Mouse (Mus musculus): ENCODE data around the gene Ifi47.
"Not testable (repeated sequence)": the region's sequence is repeated elsewhere in the genome, so short reads cannot be mapped to it uniquely, and the experiment has no call there.

Gene Ifi47

DNA sequence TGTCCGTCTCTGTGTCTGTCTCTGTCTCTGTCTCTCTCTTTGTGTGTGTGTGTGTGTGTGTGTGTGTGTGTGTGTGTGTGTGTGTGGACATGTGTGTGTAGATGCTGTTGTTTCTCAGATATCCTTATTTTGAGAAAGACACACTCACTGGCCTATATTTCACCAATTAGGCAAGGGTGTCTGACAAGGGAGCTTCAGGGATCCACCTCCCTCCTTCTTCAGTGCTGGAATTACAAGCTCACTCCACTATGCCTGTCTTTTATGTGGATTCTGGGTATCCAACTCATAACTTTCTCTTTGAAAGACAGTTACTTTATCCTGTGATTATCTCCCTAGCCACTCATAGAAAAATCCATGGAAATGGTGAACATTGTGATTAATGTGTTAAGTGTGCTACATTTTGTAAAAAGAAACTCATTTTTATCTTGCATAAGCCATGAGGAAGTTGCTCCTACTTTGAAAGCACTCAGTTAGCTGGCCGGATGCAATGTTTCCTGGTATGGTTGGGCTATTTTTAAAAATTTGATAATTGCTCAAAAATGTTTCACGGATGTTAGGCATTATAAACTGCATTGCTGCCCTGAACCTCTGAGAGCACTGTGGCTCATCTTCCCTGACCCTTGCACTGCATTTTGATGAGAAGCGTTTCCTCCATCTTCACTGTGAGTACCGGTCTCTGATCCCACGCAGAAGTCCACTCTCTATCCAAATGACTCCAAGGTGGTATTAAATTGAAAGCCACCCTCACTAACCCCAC is at the start of gene Ifi47:
Gene Ifi47, plus strand, starts transcription at position 587 of the 757 bp plus-strand sequence.
- in situ Hi-C loops (cut with MboI): not testable (repeated sequence)

DNA sequence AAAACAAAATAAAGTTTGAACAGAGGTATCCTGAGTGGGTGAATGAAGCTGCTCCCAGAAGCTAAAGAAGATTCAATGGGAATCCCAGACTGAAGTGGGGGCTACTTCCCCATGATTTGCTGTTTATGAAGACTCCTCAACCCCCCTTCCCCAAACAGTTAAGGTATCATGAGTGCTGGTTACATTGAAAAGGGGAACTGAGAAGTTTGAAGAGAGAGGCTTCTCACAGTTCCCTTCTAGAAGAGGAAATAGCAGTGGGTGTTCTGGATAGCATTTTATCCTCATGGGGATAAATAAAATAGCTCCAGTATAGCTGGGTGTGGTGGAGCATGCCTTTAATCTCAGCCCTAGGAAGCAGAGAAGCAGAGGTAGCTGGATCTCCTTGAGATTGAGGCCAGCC is 26.3 kb upstream of the Ifi47 start:
- in situ Hi-C loops (cut with MboI): not testable (repeated sequence)

DNA sequence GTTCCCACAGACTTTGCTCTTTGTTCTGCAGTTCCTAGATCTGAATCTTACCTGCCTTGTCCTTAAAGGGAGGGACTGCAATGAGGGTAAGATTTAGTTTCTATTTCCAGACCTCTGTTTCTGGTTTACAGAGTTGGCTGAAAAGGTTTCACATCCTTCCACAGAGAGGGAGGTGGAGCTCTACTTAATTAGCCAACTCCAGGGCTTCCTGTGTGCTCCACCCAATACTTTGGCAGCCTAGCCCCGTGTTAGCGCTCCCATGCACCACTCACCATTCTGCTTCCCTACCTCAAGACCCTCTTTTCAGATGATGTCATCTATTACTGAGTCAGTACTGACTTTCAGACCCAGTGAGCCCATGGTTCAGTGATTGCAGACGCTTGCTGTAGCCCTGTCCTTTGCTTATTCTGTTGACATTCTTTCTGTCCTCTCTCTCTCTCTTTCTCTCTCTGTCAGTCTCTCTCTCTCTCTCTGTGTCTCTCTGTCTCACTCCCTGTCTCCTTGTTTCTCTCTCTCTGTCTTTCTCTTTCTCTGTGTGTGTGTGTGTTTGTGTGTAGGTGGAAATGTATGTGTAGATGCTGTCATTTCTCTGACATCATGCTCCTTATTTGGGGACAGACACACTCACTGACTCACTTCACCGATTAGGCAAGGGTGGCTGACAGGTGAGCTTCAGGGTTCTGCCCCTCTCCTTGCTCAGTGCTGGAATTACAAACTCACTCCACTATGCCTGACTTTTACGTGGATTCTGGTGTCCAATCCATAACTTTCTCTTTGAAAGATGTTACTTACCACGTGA is 25.1 kb upstream of the Ifi47 start, which contains the start of gene 9930111J21Rik2:
Gene 9930111J21Rik2, minus strand, starts transcription at position 150 of the 799 bp plus-strand sequence.
- in situ Hi-C loops (cut with MboI): not testable (repeated sequence)

DNA sequence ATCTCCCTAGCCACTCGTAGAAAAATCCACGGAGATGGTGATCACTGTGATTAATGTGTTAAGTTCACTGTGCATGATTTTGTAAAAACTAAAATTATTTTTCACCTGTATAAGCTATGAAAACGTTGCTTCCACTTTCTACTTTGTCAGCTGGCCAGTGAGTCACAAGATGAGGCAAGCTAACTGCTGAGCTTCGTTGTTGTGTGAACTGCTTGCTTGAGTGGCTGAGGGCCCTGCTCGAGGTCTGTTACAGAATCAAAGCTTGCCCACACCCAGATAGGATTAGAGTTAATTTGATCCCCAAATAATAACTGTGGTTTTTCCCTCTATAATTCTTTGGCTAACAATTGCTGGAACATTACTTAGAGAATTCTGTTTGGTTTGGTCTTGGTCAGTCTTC is 24.5 kb upstream of the Ifi47 start:
- in situ Hi-C loops (cut with MboI): not testable (repeated sequence)

DNA sequence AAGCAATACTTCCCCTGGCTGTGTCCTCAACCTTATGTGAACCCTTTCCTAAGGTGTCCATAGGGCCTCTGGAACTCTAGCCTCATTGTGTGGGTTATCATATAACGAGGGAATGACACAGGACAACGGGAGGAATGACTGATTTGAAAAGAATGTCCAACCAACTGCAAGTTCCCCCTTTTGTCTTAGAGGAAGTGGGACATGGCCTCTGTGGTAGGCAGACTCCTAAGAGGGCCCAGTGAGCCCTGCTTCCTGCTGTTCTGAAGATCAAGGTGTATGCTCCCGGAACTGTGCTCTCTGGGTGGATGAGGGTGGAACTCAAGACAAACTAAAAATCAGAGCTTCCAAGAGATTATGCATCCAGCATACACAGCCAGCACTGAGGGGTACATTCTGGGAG is 16.3 kb upstream of the Ifi47 start:
- in situ Hi-C loops (cut with MboI): not testable (repeated sequence)

DNA sequence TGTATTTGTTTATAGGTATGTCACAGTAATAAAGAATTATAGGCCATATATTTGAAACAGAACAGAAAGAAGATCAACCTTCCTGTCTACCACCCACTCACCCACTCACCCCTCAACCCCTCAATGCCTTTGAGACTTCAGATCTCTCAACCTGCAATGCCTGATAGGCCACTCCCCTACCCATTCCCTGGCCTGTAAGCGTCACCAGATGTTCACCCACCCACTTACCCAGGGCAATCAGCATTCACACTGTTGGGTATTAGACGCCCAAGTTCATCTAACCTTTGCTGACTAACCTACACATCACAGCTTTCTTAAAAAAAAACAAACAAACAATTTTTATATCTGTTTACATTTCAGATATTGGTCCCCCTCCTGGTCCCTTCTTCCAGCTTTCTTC is 14.5 kb upstream of the Ifi47 start:
- in situ Hi-C loops (cut with MboI): not testable (repeated sequence)

DNA sequence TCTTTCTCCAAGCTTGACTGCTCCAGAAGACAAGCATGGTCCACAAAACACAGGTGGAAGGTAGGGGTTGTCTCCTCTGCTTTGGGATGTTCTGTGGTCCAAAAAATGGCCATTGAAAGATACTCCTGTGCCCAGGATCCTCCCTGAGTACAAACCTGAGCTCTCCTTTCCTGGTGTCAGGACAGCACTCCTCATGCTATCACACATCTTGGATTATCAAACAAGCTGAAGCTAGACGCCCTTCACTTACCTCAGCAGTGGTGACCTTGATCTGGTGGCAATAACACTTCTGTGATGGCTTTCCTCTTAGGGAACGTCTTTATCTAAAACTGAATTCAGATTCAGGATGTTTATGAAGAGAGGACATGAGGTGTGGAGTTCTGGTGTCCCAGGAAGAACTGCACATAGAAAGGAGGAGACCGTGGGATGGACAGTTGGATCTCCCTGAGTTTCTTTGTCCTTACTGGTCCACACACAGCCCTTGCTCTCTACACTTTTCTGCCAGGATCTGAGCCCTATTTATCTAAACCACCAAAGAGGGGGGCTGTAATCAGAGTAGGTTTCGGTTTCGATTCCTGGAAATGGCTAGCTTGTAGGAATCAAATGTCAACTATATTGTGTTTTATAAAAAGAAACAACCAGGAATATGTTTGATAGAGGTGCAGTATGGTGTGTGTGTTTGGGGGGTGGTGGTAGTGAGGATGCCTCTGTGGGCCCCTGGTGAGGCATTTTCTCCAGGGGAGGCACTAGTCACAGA is 12.5 kb upstream of the Ifi47 start, which contains the start of gene Tgtp2:
Gene Tgtp2, minus strand, starts transcription at position 494 of the 757 bp plus-strand sequence.
- in situ Hi-C loops (cut with MboI): not testable (repeated sequence)

DNA sequence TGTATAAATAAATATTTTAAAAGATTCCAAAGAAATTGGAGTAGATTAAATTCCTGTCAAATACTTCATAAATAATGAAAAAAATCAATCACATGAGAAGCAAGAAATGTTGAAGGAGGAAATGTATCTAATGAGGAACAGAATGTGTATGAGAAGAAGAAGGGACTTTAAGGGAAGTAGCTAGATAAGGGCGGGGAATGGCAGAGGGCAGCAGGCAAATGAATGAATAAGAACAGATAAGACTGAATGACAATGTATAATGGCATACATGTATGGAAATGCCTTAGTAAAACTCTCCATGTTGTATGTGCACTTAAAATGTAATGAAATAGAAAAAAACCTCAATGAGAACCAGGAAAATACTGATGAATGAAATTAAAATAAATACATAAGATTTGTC is 8.0 kb upstream of the Ifi47 start:
- in situ Hi-C loops (cut with MboI): no loop called here

DNA sequence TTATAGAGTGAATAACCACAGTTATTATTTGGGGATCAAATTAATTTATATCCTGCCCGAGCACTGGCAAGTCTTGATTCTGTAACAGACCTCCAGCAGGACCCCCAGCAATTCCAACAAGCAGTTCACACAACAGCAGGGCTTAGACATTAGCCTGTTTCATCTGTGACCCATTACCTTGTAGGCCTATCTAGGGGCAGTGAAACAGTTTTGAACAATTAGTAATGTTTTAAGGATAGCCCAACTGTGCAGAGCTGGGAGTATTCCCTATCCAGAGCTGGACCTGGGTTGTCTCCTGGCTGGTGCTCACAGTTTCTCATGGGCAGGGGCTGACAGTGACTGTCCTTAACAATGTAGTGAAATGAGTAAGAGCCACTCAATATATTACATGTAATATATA is 625 bp downstream of the Ifi47 start:
- in situ Hi-C loops (cut with MboI): no loop called here

DNA sequence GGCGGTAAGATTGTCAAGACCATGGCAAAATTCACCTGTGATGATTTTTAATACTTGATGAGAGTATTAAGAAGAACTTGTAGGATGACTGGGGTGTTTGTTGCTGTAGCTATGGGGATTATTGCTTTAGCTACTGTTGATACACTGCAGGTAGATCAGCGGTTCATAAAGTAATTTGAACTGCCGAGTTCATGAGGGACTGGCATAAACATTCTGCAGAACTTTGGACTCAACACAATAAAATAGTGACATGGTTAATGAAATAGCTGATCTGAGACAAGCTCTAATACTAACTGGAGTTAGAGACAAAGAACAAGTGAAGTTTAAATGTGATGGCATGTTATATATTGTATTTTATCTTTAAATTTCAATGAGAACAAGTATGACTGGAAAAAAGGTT is 2.3 kb downstream of the Ifi47 start:
- in situ Hi-C loops (cut with MboI): no loop called here

DNA sequence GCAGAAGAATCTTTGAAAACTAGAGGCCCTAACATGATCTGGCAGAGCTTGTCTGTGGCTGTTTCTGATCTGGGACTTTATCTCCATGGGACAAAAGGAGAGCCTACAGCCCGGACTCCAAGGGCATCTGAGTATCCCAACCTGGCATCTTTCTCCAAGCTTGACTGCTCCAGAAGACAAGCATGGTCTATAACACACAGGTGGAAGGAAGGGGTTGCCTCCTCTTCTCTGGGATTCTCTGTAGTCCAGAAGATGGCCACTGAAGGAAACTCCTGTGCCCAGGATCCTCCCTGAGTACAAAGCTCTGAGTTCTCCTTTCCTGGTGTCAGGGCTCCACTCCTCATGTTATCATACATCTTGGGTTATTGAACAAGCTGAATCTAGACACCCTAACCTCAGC is 4.2 kb downstream of the Ifi47 start:
- in situ Hi-C loops (cut with MboI): no loop called here

DNA sequence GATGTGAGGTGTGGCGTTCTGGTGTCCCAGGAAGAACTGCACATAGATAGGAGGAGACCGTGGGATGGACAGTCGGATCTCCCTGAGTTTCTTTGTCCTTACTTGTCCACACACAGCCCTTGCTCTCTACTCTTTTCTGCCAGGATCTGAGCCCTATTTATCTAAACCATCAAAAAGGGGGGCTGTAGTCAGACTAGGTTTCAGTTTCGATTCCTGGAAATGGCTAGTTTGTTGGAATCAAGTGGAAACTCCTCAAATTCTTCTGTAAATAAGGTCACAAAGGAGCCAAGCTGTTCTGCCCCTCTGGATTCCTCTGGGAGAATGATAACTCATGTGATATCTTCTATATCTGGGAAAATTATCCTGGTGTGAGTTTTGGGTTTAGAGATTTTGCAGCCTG is 5.0 kb downstream of the Ifi47 start:
- in situ Hi-C loops (cut with MboI): no loop called here

DNA sequence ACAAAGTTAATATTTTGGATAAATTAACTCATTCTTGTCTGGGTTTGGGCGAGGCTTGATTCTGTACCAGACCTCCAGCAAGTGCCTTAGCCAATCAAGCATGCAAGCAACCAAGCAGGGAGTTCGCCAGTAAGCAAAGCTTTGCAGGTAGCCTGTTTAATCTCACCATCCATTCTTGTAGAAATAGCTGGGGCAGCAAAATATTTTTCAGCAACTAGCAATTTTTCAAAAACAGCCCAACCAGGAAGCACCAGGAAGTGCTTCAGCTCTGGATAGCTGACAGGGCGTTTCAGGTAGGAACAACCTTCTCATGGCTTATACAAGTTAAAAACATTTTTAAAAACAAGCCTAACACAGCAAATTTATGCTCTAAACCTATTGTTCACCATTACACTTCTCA is 5.5 kb downstream of the Ifi47 start:
- in situ Hi-C loops (cut with MboI): no loop called here

DNA sequence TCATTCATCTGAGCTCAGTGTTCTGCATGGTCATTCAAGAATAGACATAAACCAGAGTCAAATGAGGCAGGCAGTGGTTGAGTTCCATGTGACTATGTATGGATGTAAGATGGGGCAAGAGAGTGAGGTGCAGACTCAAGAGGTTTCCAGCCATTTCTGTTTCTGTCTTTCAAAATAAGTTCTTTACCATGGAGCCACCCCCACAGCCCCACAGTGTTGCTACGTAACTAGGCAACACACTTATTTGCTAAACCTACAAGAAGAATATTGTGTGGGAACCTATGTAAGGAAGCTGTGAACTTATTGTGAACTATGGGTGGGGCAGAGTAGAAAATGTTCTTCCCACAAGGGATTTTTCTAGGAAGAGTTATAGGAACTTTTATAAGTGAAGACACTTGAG is 6.8 kb downstream of the Ifi47 start:
- in situ Hi-C loops (cut with MboI): no loop called here

DNA sequence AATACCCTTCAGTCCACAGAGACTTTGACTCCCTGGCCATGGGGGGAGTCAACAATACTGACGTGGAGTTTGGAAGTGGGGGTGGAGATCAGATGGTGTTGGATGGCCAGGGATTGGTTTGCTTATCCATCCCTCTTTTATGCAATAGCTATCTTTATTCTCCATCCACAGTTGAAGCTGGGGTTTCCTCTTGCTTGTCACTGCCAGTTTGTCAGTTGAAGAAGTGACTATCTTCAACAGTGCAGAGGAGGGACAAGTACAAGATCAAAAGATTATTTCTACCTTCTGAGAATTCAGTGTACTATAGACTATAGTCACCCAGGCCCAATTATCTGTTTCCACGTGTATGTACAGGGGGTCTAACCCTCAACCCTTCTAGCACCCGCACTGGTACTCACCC is 7.4 kb downstream of the Ifi47 start:
- in situ Hi-C loops (cut with MboI): no loop called here

DNA sequence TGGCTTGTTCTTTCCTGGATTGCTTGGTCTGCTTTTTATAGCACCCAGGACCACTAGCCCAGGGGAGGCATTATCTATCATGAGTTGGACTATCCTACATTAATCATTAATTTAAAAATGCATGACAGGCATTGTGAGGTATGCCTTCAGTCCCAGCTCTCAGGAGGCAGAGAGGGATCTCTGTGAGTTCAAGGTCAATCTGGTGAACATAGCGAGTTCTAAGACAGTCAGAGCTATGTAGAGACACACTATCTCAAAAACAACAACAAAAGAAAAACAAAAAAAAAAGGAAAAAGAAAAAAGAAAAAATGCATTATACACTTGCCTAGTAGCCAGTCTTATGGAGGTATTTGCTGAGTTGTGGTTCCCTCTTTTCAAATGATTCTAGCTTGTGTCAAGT is 8.0 kb downstream of the Ifi47 start:
- in situ Hi-C loops (cut with MboI): no loop called here

DNA sequence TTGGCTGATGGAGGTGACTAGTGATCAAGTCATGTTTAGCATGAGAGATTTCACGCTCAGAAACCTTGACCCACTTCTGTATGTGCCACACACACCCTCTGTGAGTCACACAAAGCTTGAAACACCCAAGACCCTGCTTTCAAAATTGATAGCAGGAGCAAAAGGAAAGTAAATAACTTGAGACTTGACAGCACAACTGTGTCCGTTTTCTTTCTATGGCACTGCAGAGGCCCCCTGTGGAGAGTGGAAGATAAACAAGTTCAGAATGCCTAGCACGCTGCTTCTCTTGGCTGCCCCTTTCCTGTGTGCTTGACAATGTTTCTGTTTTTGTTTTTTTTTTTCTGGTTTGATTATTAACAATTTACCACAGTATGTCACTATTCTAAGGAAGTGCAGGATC is 8.5 kb downstream of the Ifi47 start:
- in situ Hi-C loops (cut with MboI): no loop called here

DNA sequence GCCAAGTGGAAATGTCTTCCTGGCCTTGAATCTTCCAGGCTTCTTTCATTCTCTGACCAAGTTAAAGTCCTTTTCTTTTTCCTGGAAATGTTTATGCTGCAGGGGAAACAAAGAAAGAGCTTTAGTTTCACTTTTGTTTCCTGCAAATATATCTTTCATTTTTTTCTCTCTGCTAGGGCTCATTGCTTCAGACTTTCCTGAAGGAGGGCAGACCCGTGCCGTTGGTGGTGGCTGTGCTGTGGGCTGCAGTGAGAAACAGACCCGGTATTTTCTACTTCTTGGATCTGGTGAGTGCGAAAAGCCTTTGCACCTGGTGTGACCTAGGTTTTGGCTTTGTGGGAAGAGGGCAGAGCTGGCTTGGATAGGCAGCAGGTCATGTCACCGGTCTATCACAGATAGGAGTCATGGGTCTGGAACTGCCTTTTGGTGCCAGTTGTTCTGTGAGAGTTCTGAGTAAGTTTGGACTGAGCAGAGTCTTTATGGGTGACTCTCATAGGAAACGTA is 10.5 kb downstream of the Ifi47 start:
- in situ Hi-C loops (cut with MboI): no loop called here

DNA sequence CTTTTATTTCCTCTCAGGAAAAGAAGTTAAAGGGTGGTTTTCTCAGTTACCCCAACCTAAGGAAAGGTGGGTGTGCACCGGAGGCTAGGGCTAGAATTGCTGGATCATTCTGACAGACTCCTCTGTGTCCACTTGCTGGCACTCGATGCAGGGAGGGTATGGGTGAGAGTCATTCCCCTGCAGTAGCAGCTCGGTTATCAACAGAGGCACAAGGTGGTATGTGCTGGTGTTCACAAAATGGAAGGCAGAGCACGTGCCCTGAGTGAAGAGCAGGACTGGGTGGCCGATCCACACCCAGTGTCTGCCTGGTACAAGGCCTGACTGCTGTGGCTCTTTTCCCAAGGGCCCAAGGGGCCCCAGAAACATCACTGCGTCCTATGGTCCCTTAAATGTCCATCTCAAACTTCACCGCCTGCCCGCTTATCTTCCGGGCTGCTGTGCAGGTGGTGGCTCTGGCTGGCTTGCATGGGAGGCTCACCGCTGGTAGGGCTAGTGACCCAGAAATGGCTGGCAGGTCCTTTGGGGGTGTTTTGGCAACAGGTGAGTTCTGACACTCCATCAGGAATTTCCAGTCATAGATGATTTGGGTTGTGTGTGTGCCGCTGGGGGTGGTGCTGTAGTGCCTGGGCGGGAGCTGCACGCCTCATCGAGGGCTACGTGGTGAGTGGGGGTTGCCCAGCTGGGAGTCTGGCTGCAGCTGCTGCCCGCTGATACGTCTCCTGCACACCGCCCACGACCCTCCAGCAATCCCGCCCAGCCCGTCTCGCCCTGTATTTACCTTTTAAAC is 11.6 kb downstream of the Ifi47 start:
- in situ Hi-C loops (cut with MboI): no loop called here

DNA sequence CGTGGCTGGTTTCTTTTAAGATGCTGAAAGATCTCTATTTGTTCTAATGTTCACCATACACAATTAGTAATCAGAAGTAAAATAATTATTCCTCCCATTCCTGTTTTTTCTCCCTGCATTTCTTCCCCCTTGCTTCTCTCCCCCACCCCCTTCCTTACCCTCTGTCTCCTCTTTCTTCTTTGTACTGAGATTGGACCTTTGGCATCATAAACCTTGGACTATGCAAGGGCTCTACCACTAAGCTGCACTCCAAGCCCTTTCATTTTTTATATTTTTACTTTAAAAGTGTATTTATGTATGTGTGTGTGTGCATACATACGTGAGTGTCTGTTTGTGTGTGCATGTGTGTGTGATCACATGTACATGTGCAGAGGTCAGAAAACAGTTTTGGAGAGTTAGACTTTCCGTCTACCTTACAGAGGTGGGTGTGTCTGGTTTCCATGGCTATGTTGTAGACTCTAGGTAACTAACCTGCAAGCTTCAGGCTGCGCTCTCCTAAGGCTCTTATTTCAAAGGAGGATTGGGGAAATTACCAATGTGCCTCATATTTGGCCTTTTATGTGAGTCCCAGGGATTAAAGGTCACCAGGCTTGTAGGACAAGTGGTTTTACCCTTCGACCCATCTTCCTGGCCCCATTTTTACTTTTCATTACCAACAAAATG is 12.7 kb downstream of the Ifi47 start:
- in situ Hi-C loops (cut with MboI): no loop called here
